Mouse (Mus musculus): ENCODE measurements around the gene Tnfsf11.

Gene Tnfsf11

GRCm38 (mm10) chr14:78307286-78308237 lies at the start of gene Tnfsf11:
Gene Tnfsf11, minus strand, starts transcription at chr14:78308043.
- no peak for DNase-seq (ENCODE audit: low read depth)

GRCm38 (mm10) chr14:78356764-78357163 lies 48.9 kb upstream of the Tnfsf11 start:
- DNase-seq (ENCODE audit: low read depth) = no peak

- no peak for DNase-seq (ENCODE audit: low read depth)
Observed at GRCm38 (mm10) chr14:78355381-78355780, 47.5 kb upstream of the Tnfsf11 start.

GRCm38 (mm10) chr14:78352865-78353264 lies 45.0 kb upstream of the Tnfsf11 start:
- no peak for DNase-seq (ENCODE audit: low read depth)

- no peak for DNase-seq (ENCODE audit: low read depth)
Observed at GRCm38 (mm10) chr14:78351544-78351943, 43.7 kb upstream of the Tnfsf11 start.

GRCm38 (mm10) chr14:78347715-78348114 lies 39.9 kb upstream of the Tnfsf11 start:
- DNase-seq (ENCODE audit: low read depth) = no peak

- no peak for DNase-seq (ENCODE audit: low read depth)
Observed at GRCm38 (mm10) chr14:78343007-78343406, 35.2 kb upstream of the Tnfsf11 start.

- no peak for DNase-seq (ENCODE audit: low read depth)
Observed at GRCm38 (mm10) chr14:78342146-78342545, 34.3 kb upstream of the Tnfsf11 start.

- no peak for DNase-seq (ENCODE audit: low read depth)
Observed at GRCm38 (mm10) chr14:78333341-78333740, 25.5 kb upstream of the Tnfsf11 start.

GRCm38 (mm10) chr14:78331368-78331767 lies 23.5 kb upstream of the Tnfsf11 start:
- DNase-seq (ENCODE audit: low read depth) = no peak

- peak; percentile 60 for DNase-seq (ENCODE audit: low read depth)
Observed at GRCm38 (mm10) chr14:78330576-78331300, 22.9 kb upstream of the Tnfsf11 start.

GRCm38 (mm10) chr14:78329765-78330451 lies 22.1 kb upstream of the Tnfsf11 start:
- DNase-seq (ENCODE audit: low read depth) = peak; percentile 53

- no peak for DNase-seq (ENCODE audit: low read depth)
Observed at GRCm38 (mm10) chr14:78323356-78323755, 15.5 kb upstream of the Tnfsf11 start.

- no peak for DNase-seq (ENCODE audit: low read depth)
Observed at GRCm38 (mm10) chr14:78322916-78323315, 15.1 kb upstream of the Tnfsf11 start.

GRCm38 (mm10) chr14:78320248-78320647 lies 12.4 kb upstream of the Tnfsf11 start:
- no peak for DNase-seq (ENCODE audit: low read depth)

GRCm38 (mm10) chr14:78319580-78319979 lies 11.7 kb upstream of the Tnfsf11 start:
- DNase-seq (ENCODE audit: low read depth) = no peak

- DNase-seq (ENCODE audit: low read depth) = no peak
Observed at GRCm38 (mm10) chr14:78319000-78319399, 11.2 kb upstream of the Tnfsf11 start.

- DNase-seq (ENCODE audit: low read depth) = no peak
Observed at GRCm38 (mm10) chr14:78317623-78318022, 9.8 kb upstream of the Tnfsf11 start.

GRCm38 (mm10) chr14:78300914-78301313 lies 6.9 kb downstream of the Tnfsf11 start:
- no peak for DNase-seq (ENCODE audit: low read depth)

- DNase-seq (ENCODE audit: low read depth) = no peak
Observed at GRCm38 (mm10) chr14:78292687-78293086, 15.2 kb downstream of the Tnfsf11 start.

- peak; percentile 40 for DNase-seq (ENCODE audit: low read depth)
Observed at GRCm38 (mm10) chr14:78289912-78290523, 17.8 kb downstream of the Tnfsf11 start.

- no peak for DNase-seq (ENCODE audit: low read depth)
Observed at GRCm38 (mm10) chr14:78288903-78289302, 18.9 kb downstream of the Tnfsf11 start.
